Mouse (Mus musculus) T-helper 17 cell (primary cell): Measurements from ENCODE around the gene Tnfrsf18.

Experiments
- in situ Hi-C, 2 experiments: fragments of 300-600 bp; cut with MboI, MseI; formaldehyde crosslinking; loops; 1 replicate in 1 of 2; 2 replicates in 1 of 2; pipeline ENCODE4 v1.15.1; 2025; ENCODE audit warnings: high pct_unique_total_duplicates in 2 of 2

Gene Tnfrsf18

GRCm38 (mm10) chr4:156031593-156032391 is 5.8 kb downstream of the Tnfrsf18 start:
- in situ Hi-C loops = loop anchor here (5.0 kb wide), 2 partner anchors 34 to 69 kb away; partner anchors contain the start of gene C1qtnf12 (in 2 of the 2)

GRCm38 (mm10) chr4:156032856-156033255 is 6.9 kb downstream of the Tnfrsf18 start:
- in situ Hi-C loops = loop anchor here (5.0 kb wide), 2 partner anchors 36 to 71 kb away; partner anchors contain the start of gene C1qtnf12 (in 2 of the 2)

DNA sequence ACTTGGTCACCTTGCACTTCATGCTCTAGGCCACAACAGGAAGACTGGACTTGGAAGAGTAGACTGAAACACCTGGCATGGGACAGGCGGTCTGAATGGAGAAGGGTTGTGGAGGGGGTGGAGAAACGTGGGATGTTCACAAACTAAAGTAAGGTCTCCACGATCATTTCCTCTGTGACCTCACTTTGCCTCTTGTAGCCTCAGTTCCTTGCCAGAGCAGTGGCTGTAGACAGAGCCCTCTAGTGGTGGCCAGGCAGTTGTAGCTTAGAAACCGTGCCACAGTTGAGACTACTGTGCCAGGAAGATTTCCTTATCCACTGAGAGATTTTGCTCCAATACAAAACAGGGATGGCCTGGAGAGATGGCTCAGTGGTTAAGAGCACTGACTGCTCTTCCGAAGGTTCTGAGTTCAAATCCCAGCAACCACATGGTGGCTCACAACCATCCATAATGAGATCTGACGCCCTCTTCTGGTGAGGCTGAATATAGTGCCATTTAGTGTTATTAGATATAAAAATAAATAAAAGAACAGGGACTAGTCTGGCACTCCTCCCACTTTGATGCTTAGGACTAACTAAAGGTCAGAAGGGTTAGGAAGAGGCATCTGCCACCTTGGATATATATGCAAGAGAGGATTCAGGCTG is 7.6 kb downstream of the Tnfrsf18 start:
- in situ Hi-C loops = loop anchor here (5.0 kb wide), 2 partner anchors 36 to 71 kb away; partner anchors contain the start of gene C1qtnf12 (in 2 of the 2)

DNA sequence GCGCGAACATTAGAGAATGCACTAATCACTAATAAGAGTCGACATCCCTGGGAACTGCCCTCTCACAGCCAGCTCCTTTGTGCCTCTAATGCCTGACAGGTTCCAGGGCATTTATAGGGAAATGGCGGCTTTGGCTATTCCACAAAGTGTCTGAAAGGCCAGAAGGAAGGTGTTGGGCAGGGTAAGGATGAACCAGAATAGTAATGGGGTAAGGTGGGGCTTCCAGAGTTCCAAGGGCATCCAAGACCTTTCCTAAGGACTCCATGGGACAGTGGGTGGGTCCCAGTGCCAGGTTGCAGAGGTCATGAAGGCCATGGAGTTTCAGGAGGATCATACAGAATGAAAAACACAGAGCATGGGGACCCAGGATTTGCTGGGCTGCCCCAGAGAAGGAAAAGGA is 8.3 kb downstream of the Tnfrsf18 start:
- in situ Hi-C loops = loop anchor here (5.0 kb wide), 2 partner anchors 37 to 72 kb away; partner anchors contain the start of gene C1qtnf12 (in 2 of the 2)

DNA sequence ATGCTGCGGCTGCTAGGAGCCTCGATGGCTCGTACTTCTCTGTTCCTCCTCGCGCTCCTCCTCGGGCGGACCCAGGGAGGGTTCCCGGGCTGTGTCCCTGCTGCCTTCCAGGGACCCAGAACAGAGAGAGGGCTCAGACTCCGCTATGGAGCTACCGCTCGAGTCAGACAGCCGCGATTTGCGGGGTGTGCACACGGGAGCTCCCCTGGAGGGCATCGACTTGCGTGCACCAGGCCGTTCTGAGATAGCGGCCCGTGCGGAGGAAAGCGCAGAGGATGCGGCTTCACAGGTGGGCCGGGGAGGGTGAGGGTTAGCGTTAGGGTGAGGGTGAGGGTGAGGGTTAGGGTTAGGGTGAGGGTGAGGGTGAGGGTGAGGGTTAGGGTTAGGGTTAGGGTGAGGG is 8.9 kb downstream of the Tnfrsf18 start:
- in situ Hi-C loops = loop anchor here (5.0 kb wide), 2 partner anchors 38 to 73 kb away; partner anchors contain the start of gene C1qtnf12 (in 2 of the 2)

DNA sequence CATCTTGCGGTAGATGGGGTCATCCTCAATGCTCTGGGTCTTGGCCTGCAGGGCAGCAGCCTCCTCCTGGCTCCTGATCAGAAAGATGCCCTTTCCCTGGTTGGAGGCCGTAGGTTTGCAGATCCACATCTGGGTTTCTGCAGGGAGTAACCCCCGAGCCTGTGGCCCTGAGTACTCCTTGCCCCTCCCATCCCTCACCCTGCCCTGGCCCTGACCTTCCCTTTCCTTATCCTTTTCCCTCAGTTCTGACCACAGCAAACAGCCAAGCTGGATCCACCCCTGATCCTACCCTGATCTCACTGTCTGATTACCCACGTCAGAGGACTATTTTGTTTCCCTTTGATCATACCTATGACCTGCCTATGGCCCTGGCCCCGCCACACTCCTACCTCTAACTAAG is 18.8 kb downstream of the Tnfrsf18 start:
- in situ Hi-C loops = loop anchor here in 1 of 2 experiments (5.0 kb wide), 1 partner anchor 48 kb away; no protein-coding TSS in a partner anchor

GRCm38 (mm10) chr4:156049779-156050178 is 23.8 kb downstream of the Tnfrsf18 start:
- in situ Hi-C loops = loop anchor here in 1 of 2 experiments (5.0 kb wide), 1 partner anchor 123 kb away; no protein-coding TSS in a partner anchor

DNA sequence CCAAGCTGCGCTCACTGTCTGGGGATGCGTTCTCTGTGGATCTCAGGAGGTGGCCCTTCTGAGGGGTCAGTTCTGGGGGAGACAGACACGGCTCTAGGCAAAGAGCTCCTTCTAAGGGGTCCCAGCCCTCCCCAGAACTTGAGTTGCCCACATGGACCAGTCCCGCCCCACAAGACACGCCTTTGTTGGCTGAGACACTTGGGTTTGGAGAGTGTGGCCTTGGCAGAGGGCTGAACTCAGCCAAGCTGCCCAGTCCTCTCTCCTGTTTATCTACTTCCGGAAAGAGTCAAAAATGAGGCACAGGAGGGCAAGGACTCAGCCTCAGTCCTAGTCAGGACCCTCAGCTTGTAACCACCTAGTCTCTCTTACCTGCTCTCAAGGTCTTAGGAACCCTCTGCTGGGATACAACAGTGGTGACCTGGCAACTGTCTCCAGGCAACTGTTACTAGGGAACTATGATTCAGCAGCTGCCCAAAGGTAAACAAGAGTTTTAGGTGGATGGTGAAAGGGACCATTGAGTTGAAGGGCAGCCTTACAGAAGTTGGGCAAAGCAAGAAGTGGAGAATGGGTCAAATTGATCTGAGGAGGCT is 24.5 kb downstream of the Tnfrsf18 start:
- in situ Hi-C loops = loop anchor here in 1 of 2 experiments (5.0 kb wide), 1 partner anchor 122 kb away; no protein-coding TSS in a partner anchor

- in situ Hi-C loops = loop anchor here in 1 of 2 experiments (5.0 kb wide), 1 partner anchor 119 kb away; no protein-coding TSS in a partner anchor
Observed at GRCm38 (mm10) chr4:156053113-156053512, 27.1 kb downstream of the Tnfrsf18 start.

DNA sequence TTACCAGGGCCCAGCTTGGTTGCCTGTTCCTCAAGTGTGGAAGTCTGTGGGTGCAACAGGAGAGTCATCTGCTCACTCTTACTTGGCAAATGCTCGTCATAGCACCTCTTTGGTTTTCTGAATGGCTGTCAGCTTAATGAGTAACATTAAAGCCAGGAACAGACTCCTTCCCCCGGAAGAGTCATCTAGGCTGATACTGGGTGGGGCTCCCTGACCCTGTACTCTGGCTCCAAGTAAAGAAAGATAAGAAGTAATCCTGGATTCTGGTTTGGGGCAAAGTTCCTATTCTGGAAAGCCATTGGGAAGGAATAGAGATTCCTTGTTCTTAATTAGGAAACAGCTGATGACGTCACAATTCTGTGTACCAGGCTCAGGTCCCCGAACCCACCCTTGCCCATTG is 28.2 kb downstream of the Tnfrsf18 start:
- in situ Hi-C loops = loop anchor here in 1 of 2 experiments (5.0 kb wide), 1 partner anchor 118 kb away; no protein-coding TSS in a partner anchor

- in situ Hi-C loops = loop anchor here in 1 of 2 experiments (5.0 kb wide), 1 partner anchor 118 kb away; no protein-coding TSS in a partner anchor
Observed at GRCm38 (mm10) chr4:156054606-156055005, 28.6 kb downstream of the Tnfrsf18 start.

- in situ Hi-C loops = no loop called here
Observed at GRCm38 (mm10) chr4:156055173-156055572, 29.2 kb downstream of the Tnfrsf18 start.

- in situ Hi-C loops = no loop called here
Observed at GRCm38 (mm10) chr4:156057702-156058101, 31.7 kb downstream of the Tnfrsf18 start.

GRCm38 (mm10) chr4:156058826-156059225 is 32.9 kb downstream of the Tnfrsf18 start:
- in situ Hi-C loops = no loop called here

DNA sequence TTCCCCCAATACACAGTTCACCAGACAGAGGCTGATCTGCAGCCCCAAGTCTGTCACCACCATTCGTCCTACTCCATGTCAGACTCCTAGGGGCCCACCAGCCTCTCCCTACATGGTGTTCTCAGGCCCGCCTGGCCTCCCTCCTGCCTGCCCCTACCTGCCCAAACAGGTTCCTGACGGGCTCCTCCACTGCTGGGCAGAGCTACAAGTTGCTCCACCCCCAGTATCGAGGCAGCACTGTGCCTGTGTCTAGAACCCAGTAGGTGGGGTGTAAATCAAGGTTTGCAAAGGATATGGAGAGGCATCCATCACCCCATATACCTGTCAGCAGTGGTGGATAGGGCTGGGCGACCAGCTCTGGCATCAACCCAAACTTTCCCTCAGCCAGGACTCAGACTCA is 33.3 kb downstream of the Tnfrsf18 start, which contains the start of gene Ttll10:
Gene Ttll10, minus strand, starts transcription at position 154 of the 400 bp plus-strand sequence.
- in situ Hi-C loops = no loop called here

DNA sequence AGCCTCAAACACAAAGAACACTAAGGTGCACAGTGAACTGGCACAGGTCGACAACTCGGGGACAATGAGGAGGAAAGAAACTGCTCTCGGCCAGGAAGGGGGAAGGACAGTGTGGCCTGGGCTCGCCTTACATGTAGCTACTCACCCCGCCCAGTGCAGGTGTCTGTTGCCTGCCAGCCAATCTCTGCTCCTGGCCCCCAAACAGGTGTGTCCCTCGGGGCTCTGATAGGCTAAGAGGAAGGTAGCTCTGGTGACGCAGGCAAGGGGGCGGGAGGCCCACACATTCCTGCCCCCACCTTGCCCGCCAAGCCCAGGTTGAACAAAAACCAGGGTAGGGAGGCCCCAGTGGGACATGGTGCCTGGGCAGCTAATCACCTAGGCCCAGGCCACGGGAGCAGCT is 33.7 kb downstream of the Tnfrsf18 start:
- in situ Hi-C loops = no loop called here

GRCm38 (mm10) chr4:156063861-156064509 is 38.0 kb downstream of the Tnfrsf18 start:
- in situ Hi-C loops = no loop called here

GRCm38 (mm10) chr4:156064510-156064897 is 38.5 kb downstream of the Tnfrsf18 start:
- in situ Hi-C loops = no loop called here

GRCm38 (mm10) chr4:156065156-156065894 is 39.4 kb downstream of the Tnfrsf18 start:
- in situ Hi-C loops = no loop called here
